Mouse (Mus musculus): ENCODE results near the gene Zfp652. TPM values are rescaled to one million over a fixed set of nuclear protein-coding genes. Genes with fewer than 3 reads are reported as not detected.
A peak's percentile ranks its signal among the peaks of the same experiment; 100 is the strongest.

The Zfp652 gene
- polyA plus RNA-seq, 1 experiment from 2014 or later = 24.4 TPM

DNA sequence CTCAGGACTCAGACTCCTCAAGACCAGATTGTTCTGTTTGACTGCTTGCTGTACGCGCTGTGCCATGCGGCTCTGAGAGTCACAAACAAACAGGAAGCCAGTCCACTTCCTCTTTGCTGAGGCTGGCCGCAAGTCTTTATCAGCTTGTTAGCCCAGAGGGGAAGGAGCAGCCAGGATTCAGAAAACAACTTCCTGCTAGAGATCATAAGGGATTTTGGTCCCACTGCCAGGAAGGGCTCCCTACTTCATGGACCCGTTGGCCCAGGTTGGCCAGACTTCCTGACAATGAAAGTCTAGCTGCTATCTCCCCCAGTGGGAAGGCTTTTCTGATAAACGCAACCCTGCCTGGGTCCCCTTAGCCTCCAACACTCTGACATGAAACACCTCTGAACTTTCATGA is 24.0 kb upstream of the Zfp652 start:
- no peak overlapping the region for H3K4me2 ChIP-seq
- no peaks in the 10 kb centered on the region for H3K27me3 ChIP-seq (replicated peaks)
- H3K9me3 ChIP-seq (replicated peaks) = no peaks in the 10 kb centered on the region
- H3K27ac ChIP-seq (replicated peaks) = no peak overlapping the region
- no peak overlapping the region for H3K9ac ChIP-seq (replicated peaks)
- no peak overlapping the region for H3K4me3 ChIP-seq (replicated peaks)
- no peaks in the 10 kb centered on the region for H3K36me3 ChIP-seq
- 82% methylated on average over 6 of the region's 6 CpGs for WGBS
- ATAC-seq (ENCODE audit: low FRiP score) = no peak
- no peaks in the 10 kb centered on the region for H3K4me1 ChIP-seq

DNA sequence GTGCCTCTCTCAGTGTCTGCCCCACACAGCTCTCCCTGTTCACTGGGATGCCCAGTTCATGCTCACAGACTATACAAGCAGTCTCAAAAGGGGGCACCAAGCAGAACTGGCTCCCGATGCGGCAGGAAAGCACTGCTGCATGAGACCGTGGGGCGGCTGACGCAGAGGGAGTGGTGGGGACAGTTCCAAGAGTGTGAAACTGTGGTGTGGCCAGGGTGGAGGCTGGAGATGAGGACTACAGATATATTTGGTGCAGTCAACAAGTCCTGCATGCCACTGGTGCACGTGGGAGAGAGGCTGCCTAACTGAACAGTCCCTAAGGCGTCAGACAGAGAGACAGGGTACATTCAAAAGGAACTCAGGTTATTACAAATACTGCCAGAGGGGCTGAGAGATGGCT is 23.5 kb upstream of the Zfp652 start:
- no peak overlapping the region for H3K4me2 ChIP-seq
- no peak overlapping the region for H3K9ac ChIP-seq (replicated peaks)
- no peaks in the 10 kb centered on the region for H3K9me3 ChIP-seq (replicated peaks)
- WGBS = 70% methylated on average over 7 of the region's 7 CpGs
- H3K4me3 ChIP-seq (replicated peaks) = no peak overlapping the region
- no peaks in the 10 kb centered on the region for H3K27me3 ChIP-seq (replicated peaks)
- no peaks in the 10 kb centered on the region for H3K36me3 ChIP-seq
- H3K27ac ChIP-seq (replicated peaks) = no peak overlapping the region
- no peaks in the 10 kb centered on the region for H3K4me1 ChIP-seq
- ATAC-seq (ENCODE audit: low FRiP score) = no peak

DNA sequence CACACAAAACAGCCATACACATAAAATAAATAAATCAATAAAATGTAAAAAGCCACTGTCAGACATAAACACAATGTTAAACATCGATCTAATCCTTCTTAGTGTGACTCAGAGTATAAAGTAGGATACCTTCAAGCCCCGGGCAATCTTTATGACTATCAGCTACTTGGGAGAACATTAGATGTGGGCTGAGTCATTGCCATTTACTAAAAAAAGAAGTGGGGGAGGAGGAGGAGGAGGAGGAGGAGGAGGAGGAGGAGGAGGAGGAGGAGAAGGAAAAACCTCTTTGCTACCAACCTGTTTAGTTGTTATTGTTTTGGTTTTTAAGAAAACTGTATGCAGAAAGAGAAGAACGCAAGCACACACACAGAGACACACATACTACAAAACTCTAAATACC is 22.9 kb upstream of the Zfp652 start:
- ATAC-seq (ENCODE audit: low FRiP score) = no peak
- no peaks in the 10 kb centered on the region for H3K9me3 ChIP-seq (replicated peaks)
- no peak overlapping the region for H3K4me3 ChIP-seq (replicated peaks)
- 88% methylated on average over 3 of the region's 3 CpGs for WGBS
- H3K36me3 ChIP-seq = no peaks in the 10 kb centered on the region
- H3K27me3 ChIP-seq (replicated peaks) = no peaks in the 10 kb centered on the region
- no peak overlapping the region for H3K9ac ChIP-seq (replicated peaks)
- H3K4me2 ChIP-seq = no peak overlapping the region
- no peaks in the 10 kb centered on the region for H3K4me1 ChIP-seq
- no peak overlapping the region for H3K27ac ChIP-seq (replicated peaks)

DNA sequence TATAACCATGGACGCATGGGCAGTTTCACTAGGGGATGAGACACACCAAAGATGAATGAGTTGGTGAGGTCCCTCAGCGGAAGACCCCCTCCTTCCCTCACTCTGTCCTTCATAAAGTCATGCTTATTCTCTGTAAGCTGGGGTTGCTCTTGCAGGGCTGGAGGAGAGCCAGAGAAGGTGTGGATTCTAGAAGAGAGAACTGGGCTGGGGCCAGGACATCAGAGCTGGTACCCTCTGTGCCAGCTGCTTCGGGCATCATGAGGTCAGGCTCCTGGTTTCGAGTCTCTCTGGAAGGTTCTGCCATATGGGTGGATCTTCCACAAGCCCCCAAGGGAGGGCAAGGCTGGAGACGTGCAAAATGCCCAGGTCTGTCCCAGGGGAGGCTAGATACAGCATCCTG is 13.9 kb upstream of the Zfp652 start:
- 76% methylated on average over 5 of the region's 5 CpGs for WGBS
- no peaks in the 10 kb centered on the region for H3K9me3 ChIP-seq (replicated peaks)
- H3K9ac ChIP-seq (replicated peaks) = no peak overlapping the region
- no peak overlapping the region for H3K4me2 ChIP-seq
- no peaks in the 10 kb centered on the region for H3K4me1 ChIP-seq
- H3K27me3 ChIP-seq (replicated peaks) = no peaks in the 10 kb centered on the region
- no peak overlapping the region for H3K27ac ChIP-seq (replicated peaks)
- H3K4me3 ChIP-seq (replicated peaks) = no peak overlapping the region
- H3K36me3 ChIP-seq = no peaks in the 10 kb centered on the region
- ATAC-seq (ENCODE audit: low FRiP score) = no peak

DNA sequence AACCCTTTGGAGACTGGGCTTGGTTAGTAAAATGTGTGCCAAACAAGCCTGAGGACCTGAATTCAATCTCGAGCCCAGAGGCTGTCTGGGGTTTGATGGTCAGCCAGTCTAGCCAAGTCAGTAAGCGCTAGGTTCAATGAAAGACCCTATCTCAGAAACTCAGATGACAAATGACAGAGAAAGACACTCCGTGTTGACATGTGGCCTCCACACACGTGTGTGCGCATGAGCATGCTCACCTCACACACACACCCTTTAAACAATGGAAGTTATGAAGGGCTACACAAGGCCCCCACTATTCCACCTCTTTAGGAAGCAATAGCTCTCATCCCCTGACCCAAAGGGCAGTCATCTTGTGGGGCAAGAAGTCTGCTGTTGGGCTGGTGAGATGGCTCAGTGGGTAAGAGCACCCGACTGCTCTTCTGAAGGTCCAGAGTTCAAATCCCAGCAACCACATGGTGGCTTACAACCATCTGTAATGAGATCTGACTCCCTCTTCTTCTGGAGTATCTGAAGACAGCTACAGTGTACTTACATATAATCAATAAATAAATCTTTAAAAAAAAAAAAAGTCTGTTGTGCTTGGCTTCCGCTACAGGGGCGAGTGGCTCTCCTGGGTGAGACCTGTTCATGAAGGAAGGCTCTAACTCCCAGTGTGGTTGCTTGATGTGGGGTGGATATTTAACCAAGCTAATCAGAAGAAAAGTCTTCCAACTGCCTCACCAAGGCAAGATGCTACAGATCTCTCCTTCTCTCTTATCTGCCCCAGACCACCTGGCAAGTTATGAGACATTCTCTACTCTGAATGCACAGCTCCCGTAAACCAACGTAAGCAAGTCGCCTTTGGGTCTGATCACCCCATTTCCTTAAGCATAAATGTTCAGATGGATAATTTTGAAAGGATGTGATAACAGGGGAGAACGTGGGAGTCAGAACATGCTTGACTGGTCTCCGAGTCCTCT is 11.4 kb upstream of the Zfp652 start:
- no peaks in the 10 kb centered on the region for H3K4me1 ChIP-seq
- no peaks in the 10 kb centered on the region for H3K9me3 ChIP-seq (replicated peaks)
- H3K27ac ChIP-seq (replicated peaks) = no peak overlapping the region
- H3K9ac ChIP-seq (replicated peaks) = no peak overlapping the region
- H3K4me3 ChIP-seq (replicated peaks) = no peak overlapping the region
- no peak for ATAC-seq (ENCODE audit: low FRiP score)
- H3K36me3 ChIP-seq = no peaks in the 10 kb centered on the region
- H3K27me3 ChIP-seq (replicated peaks) = no peaks in the 10 kb centered on the region
- 94% methylated on average over 13 of the region's 13 CpGs for WGBS
- no peak overlapping the region for H3K4me2 ChIP-seq

DNA sequence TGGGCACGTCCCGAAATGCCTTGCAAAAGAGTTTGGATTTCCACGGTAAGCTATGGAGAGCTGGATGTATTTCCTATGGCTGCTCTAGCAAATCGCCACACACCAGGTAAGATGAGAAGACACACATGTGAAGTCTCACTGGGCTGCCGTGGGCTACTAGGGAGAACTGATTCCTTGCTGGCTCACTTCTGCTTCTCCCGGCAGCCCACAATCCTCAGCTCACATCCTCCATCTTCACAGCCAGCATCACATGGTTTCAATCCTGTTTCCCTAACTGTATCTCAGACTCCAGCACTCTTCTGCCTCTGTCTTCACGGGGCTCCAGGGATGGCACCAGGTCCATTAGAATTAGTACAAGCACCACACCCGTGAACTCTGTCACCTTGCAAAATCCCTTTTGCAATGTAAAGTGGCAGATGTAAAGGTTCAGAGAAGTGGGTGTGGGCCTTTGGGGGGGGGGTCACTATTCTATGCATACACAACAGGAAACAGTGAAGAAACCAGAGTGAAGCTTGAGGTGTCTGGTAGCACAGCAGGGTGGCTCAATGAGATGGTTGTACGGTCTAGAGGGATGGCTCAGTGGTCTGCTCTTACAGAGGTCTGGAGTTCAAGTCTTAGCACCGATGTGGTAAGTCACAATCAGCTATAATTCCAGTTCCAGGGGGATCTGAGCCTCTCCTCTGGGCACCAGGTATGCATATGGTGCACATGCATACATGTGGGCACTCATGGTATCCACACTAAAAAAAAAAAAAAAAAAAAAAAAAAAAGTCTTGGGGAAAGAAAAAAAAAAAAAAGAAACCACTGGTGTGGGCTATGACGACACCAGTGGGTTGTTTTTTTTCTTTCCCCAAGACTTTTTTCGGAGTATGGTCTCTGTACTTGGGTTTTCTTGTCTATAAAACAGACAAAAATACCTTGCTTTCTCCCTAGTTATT is 8.2 kb upstream of the Zfp652 start:
- H3K4me3 ChIP-seq (replicated peaks) = no peak overlapping the region
- H3K27ac ChIP-seq (replicated peaks) = no peak overlapping the region
- no peaks in the 10 kb centered on the region for H3K9me3 ChIP-seq (replicated peaks)
- no peaks in the 10 kb centered on the region for H3K4me1 ChIP-seq
- WGBS = 92% methylated on average over 12 of the region's 12 CpGs
- no peak overlapping the region for H3K9ac ChIP-seq (replicated peaks)
- no peaks in the 10 kb centered on the region for H3K27me3 ChIP-seq (replicated peaks)
- H3K36me3 ChIP-seq = no peaks in the 10 kb centered on the region
- no peak for ATAC-seq (ENCODE audit: low FRiP score)
- no peak overlapping the region for H3K4me2 ChIP-seq

DNA sequence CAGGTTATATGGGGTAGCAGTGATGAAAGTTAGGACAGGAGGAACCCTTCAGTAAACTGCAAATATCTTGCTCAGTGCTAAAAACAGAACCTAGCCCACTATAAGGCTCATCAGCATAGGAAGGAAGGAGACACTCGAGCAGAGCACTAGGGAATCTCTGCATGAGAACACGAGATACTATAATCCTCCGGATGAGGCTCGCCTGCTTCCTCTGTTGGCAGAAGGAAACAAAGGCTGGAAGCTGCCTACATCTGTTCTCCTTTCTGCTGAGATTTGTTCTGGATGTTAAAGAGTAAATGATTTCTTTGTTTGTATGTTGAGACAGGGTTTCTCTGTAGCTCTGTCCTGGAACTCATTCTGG is 7.5 kb upstream of the Zfp652 start:
- Histone ChIP-seq H3K4me3 (replicated peaks) (no peak overlapping the region), H3K36me3 (no peaks in the 10 kb centered on the region), H3K9ac (replicated peaks) (no peak overlapping the region), H3K4me2 (no peak overlapping the region), H3K4me1 (no peaks in the 10 kb centered on the region), H3K9me3 (replicated peaks) (no peaks in the 10 kb centered on the region), H3K27ac (replicated peaks) (no peak overlapping the region), H3K27me3 (replicated peaks) (no peaks in the 10 kb centered on the region)
- WGBS = 56% methylated on average over 4 of the region's 4 CpGs
- ATAC-seq (ENCODE audit: low FRiP score) = no peak

DNA sequence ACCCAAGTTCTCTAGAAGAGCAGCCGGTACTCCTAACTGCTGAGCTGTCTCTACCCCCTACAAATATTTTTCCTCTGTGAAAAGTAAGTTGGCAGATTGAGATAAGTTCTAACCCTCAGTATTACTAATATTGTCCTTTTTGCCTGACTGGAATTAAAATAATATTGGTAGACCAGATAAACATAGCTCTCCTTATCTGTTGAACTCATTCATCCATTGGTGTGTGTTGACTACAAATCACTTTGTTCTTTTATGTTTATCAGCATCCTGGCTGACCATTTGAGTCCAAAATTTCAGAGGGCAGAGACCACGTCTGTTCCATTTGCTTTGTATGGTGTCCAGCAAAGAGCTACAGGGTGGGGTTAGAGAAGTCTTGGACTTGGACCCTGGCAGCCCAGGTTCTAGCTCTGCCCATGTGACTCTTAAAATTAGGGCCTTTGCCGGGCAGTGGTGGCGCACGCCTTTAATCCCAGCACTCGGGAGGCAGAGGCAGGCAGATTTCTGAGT is 2.9 kb upstream of the Zfp652 start:
- no peak overlapping the region for H3K4me2 ChIP-seq
- H3K27me3 ChIP-seq (replicated peaks) = no peaks in the 10 kb centered on the region
- H3K4me3 ChIP-seq (replicated peaks) = no peak overlapping the region
- 92% methylated on average over 6 of the region's 6 CpGs for WGBS
- no peaks in the 10 kb centered on the region for H3K9me3 ChIP-seq (replicated peaks)
- ATAC-seq (ENCODE audit: low FRiP score) = no peak
- peaks cover 14% of the 10 kb centered on the region for H3K4me1 ChIP-seq
- H3K36me3 ChIP-seq = no peaks in the 10 kb centered on the region
- no peak overlapping the region for H3K9ac ChIP-seq (replicated peaks)
- no peak overlapping the region for H3K27ac ChIP-seq (replicated peaks)

DNA sequence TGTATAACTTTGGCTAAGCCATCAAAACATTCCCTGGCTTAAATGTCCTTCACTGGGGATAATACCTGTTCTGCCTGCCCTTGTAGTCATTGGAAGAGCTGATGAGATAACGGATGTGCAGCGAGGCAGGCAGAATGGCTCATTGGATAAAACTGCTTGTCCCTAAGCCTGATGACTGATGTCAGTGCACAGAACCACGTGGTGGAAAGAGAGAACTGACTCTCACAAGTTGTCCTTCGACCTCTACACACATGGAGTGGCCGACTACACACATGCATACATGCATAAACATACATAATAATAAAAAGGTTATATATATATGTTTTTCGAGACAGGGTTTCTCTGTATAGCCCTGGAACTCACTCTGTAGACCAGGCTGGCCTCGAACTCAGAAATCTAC is 2.0 kb upstream of the Zfp652 start:
- Histone ChIP-seq H3K4me1 (peaks cover 23% of the 10 kb centered on the region), H3K4me2 (no peak overlapping the region), H3K4me3 (replicated peaks) (no peak overlapping the region), H3K36me3 (no peaks in the 10 kb centered on the region), H3K27me3 (replicated peaks) (no peaks in the 10 kb centered on the region), H3K9me3 (replicated peaks) (no peaks in the 10 kb centered on the region), H3K27ac (replicated peaks) (no peak overlapping the region), H3K9ac (replicated peaks) (no peak overlapping the region)
- no peak for ATAC-seq (ENCODE audit: low FRiP score)
- 81% methylated on average over 7 of the region's 7 CpGs for WGBS

DNA sequence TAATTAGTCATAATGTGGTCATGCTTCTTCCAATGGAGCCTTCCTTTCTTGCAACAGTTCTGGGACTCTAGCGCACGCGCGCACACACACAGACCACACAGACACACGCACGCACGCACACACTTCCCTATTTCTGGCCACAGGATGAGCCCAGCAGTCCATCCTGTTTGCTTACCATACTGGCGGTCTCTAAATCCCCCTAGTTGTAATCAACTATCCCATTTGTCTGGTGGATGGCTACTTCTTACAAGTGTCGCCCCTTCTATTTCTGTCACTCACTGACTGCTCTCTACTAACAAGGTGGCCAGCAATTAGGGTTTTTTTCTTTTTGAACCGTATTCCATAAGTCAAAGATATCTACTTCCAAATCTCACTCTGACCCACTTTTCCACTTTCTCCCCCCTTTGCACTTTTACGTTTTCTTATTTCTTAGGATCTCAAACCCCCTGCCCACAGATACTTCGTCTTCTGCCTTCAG is 349 bp upstream of the Zfp652 start:
- Histone ChIP-seq H3K9ac (replicated peaks) (no peak overlapping the region), H3K4me1 (peaks cover 35% of the 10 kb centered on the region), H3K9me3 (replicated peaks) (no peaks in the 10 kb centered on the region), H3K4me3 (replicated peaks) (peak overlapping the region; percentile 93), H3K4me2 (peak overlapping the region; percentile 85), H3K36me3 (no peaks in the 10 kb centered on the region), H3K27ac (replicated peaks) (peak overlapping the region; percentile 97), H3K27me3 (replicated peaks) (no peaks in the 10 kb centered on the region)
- WGBS = 34% methylated on average over 12 of the region's 12 CpGs
- peak; percentile 9; the same call in 1 of the 2 replicates for ATAC-seq (ENCODE audit: low FRiP score)

DNA sequence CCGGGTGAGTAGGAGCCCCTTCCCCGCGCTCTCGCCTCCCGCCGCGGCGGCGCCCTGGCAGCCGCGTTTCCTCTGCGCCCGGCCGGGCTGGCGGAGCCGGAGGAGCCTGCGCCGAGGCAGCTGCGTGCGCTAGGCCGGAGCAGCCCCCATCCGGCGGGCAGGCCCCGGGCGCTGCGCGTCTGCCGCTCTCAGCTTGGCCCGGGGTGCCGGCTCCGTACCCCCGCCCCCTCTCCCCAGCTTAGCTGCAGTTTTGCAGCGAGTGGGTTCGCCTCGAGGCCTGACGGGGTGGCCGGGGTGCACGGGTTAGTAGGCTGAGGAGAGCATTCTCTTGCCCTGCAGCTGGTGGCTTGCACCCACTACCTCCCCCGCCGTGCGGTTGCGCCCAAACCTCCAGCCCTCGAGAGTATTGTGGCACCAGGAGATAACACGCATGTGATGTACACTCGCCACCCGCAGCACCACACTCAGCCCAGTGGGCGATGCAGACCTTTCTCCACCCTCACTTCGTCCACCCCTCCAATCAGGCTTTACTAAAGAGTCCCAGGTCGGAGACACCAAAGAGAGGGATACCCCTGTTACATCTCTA is 845 bp downstream of the Zfp652 start:
- under 1% methylated on average over 35 of the region's 49 CpGs for WGBS
- Histone ChIP-seq H3K9me3 (replicated peaks) (no peaks in the 10 kb centered on the region), H3K27me3 (replicated peaks) (no peaks in the 10 kb centered on the region), H3K4me1 (peaks cover 39% of the 10 kb centered on the region), H3K36me3 (no peaks in the 10 kb centered on the region), H3K4me3 (replicated peaks) (peak overlapping the region; percentile 93), H3K9ac (replicated peaks) (peak overlapping the region; percentile 95), H3K27ac (replicated peaks) (peak overlapping the region; percentile 97), H3K4me2 (peak overlapping the region; percentile 85)
- peak; percentile 66 for ATAC-seq (ENCODE audit: low FRiP score)
